Mouse (Mus musculus) embryonic fibroblast, embryonic 13.5 days (primary cell): Measurements from ENCODE around the gene Rsph14.
A peak's percentile ranks its signal among the peaks of the same experiment; 100 is the strongest.

Experiments used
- CTCF ChIP-seq: IDR thresholded peaks from 2 replicates; pipeline ENCODE4 v1.5.1; 2011; ENCODE audit warnings: mild to moderate bottlenecking, control low read depth, low read length, moderate library complexity, borderline replicate concordance; ENCODE audit not compliant: insufficient read depth
- POLR2A ChIP-seq: IDR thresholded peaks from 2 replicates; pipeline ENCODE4 v1.6.1; 2011; ENCODE audit warnings: low read depth, mild to moderate bottlenecking, control low read depth, low read length, moderate library complexity

DNA sequence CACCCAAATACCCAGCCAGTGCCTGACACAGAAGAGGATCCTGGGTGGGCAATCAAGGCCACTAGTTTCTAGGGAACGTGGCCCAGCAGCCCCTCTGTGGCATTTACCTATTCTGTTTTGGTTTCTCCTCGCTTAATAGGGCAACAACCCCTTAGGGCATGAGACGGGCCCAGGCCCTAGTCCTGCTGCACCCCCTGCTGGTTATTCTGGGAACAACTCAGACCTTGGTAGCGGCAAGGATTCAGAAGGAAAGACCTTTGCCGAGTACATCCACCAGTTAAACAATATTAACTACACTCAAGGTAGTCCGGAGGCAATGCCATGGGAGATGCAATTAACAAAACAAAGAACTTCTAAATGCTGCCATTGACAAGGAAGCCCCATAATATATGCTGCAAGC, 11.2 kb downstream of the Rsph14 start:
- TF ChIP-seq CTCF (peak; percentile 66), POLR2A (no peak)
